Mouse (Mus musculus) CH12.LX (cell line): ENCODE measurements at regions not wholly inside any gene's neighbourhood (a gene's known extent, or its start where the extent isn't known, plus 50 kb on each side); places are given as distances from the start of the nearest gene placed in this dataset.

Experiments
- DNase-seq: peaks from one replicate; pipeline ENCODE4 v3.0.0-alpha.2; 2013; ENCODE audit errors: extremely low read depth
- H3K27ac ChIP-seq: 2 replicates; pipeline ENCODE4 v1.5.1; 2012; ENCODE audit warnings: low read depth, mild to moderate bottlenecking, control low read depth, moderate library complexity; ENCODE audit not compliant: insufficient read depth
- H3K27me3 ChIP-seq: replicated peaks from 2 replicates; pipeline ENCODE3; 2012; ENCODE audit warnings: inconsistent platforms
- H3K36me3 ChIP-seq, 2 experiments: replicated peaks in 1 of 2; 2 replicates each; pipeline versions ENCODE3 to v1.6.1; 2012; ENCODE audit warnings: inconsistent platforms in 1 of 2, low read length in 1 of 2, mild to moderate bottlenecking in 1 of 2, mixed read lengths in 1 of 2, moderate library complexity in 1 of 2; ENCODE audit not compliant: control insufficient read depth in 1 of 2, insufficient read depth in 1 of 2
- H3K4me1 ChIP-seq, 2 experiments: 2 replicates each; pipeline ENCODE4 v1.6.1; 2012; ENCODE audit warnings: inconsistent platforms in 1 of 2, moderate library complexity in 1 of 2; ENCODE audit not compliant: insufficient read depth in 2 of 2, control insufficient read depth in 1 of 2
- H3K4me2 ChIP-seq: 2 replicates; pipeline ENCODE4 v1.6.1; 2012; ENCODE audit warnings: low read depth, mild to moderate bottlenecking, control low read depth; ENCODE audit not compliant: poor library complexity, insufficient read depth, severe bottlenecking
- H3K4me3 ChIP-seq, 3 experiments: fragments of 150-350 bp in 1 of 3; sonication (generic) in 1 of 3; replicated peaks in 1 of 3; 2 replicates each; pipeline versions ENCODE3 to v1.5.1; 2011 to 2012; ENCODE audit warnings: low read depth in 2 of 3, low read length in 2 of 3, mild to moderate bottlenecking in 2 of 3, moderate library complexity in 2 of 3, control low read depth in 1 of 3, improper control_type of control experiment in 1 of 3, inconsistent platforms in 1 of 3, mixed read lengths in 1 of 3; ENCODE audit not compliant: poor library complexity in 1 of 3
- H3K79me2 ChIP-seq: replicated peaks from 2 replicates; pipeline ENCODE4 v1.6.1; 2012; ENCODE audit warnings: mild to moderate bottlenecking, moderate library complexity; ENCODE audit not compliant: control insufficient read depth, poor library complexity, insufficient read depth, severe bottlenecking; ENCODE audit errors: extremely low read depth
- H3K9ac ChIP-seq: 2 replicates; pipeline ENCODE4 v1.6.1; 2012; ENCODE audit warnings: low read depth, mild to moderate bottlenecking, control low read depth, moderate library complexity; ENCODE audit not compliant: insufficient read depth
- H3K9me3 ChIP-seq: replicated peaks from 2 replicates; pipeline ENCODE3; 2012; ENCODE audit warnings: low read length, inconsistent platforms, mixed read lengths
- BHLHE40 ChIP-seq: IDR thresholded peaks from 2 replicates; pipeline ENCODE4 v1.6.1; 2011; ENCODE audit warnings: mild to moderate bottlenecking, low read depth, low read length, improper control_type of control experiment
- CHD2 ChIP-seq: IDR thresholded peaks from 2 replicates; pipeline ENCODE4 v1.6.1; 2011; ENCODE audit warnings: low read length, improper control_type of control experiment
- CTCF ChIP-seq, 2 experiments: IDR thresholded peaks in 1 of 2; conservative IDR thresholded peaks in 1 of 2; 2 replicates each; pipeline ENCODE4 v1.5.1; 2011 to 2012; ENCODE audit warnings: low read depth in 2 of 2, low read length in 2 of 2, improper control_type of control experiment in 1 of 2, inconsistent platforms in 1 of 2, mild to moderate bottlenecking in 1 of 2, moderate library complexity in 1 of 2
- ETS1 ChIP-seq: conservative IDR thresholded peaks from 2 replicates; pipeline ENCODE4 v1.6.1; 2012; ENCODE audit warnings: low read depth, mild to moderate bottlenecking, inconsistent platforms, low read length, improper control_type of control experiment, moderate library complexity
- GABPA ChIP-seq: IDR thresholded peaks from 2 replicates; pipeline ENCODE4 v1.6.1; 2012; ENCODE audit warnings: low read depth, low read length, improper control_type of control experiment, inconsistent platforms; ENCODE audit not compliant: insufficient replicate concordance
- HCFC1 ChIP-seq: IDR thresholded peaks from 2 replicates; pipeline ENCODE4 v1.6.1; 2012; ENCODE audit warnings: low read depth, mild to moderate bottlenecking, inconsistent platforms, low read length, improper control_type of control experiment
- IRF4 ChIP-seq: IDR thresholded peaks from 2 replicates; pipeline ENCODE4 v1.6.1; 2014; ENCODE audit warnings: low read depth, mild to moderate bottlenecking, inconsistent platforms, low read length, improper control_type of control experiment
- JUND ChIP-seq: conservative IDR thresholded peaks from 2 replicates; pipeline ENCODE4 v1.6.1; 2011; ENCODE audit warnings: low read depth, low read length, improper control_type of control experiment
- KAT2A ChIP-seq: IDR thresholded peaks from 2 replicates; pipeline ENCODE4 v1.6.1; 2012; ENCODE audit warnings: low read length, improper control_type of control experiment, inconsistent platforms; ENCODE audit not compliant: insufficient replicate concordance
- MAX ChIP-seq: IDR thresholded peaks from 2 replicates; pipeline ENCODE4 v1.6.1; 2011; ENCODE audit warnings: low read length, improper control_type of control experiment
- MAZ ChIP-seq: IDR thresholded peaks from 2 replicates; pipeline ENCODE4 v1.6.1; 2012; ENCODE audit warnings: low read depth, mild to moderate bottlenecking, inconsistent platforms, low read length, improper control_type of control experiment, moderate library complexity
- MXI1 ChIP-seq: IDR thresholded peaks from 2 replicates; pipeline ENCODE4 v1.6.1; 2011; ENCODE audit warnings: mild to moderate bottlenecking, low read depth, low read length, improper control_type of control experiment
- NELFE ChIP-seq: IDR thresholded peaks from 2 replicates; pipeline ENCODE4 v1.6.1; 2011; ENCODE audit warnings: low read depth, low read length, improper control_type of control experiment
- NRF1 ChIP-seq: IDR thresholded peaks from 2 replicates; pipeline ENCODE4 v1.6.1; 2014; ENCODE audit warnings: low read depth, mild to moderate bottlenecking, inconsistent platforms, low read length, improper control_type of control experiment, moderate library complexity
- RAD21 ChIP-seq: IDR thresholded peaks from 2 replicates; pipeline ENCODE4 v1.6.1; 2011; ENCODE audit warnings: low read depth, mild to moderate bottlenecking, low read length, improper control_type of control experiment, moderate library complexity
- SIN3A ChIP-seq: IDR thresholded peaks from 2 replicates; pipeline ENCODE4 v1.6.1; 2012; ENCODE audit warnings: low read length, improper control_type of control experiment, inconsistent platforms
- SMC3 ChIP-seq: IDR thresholded peaks from 2 replicates; pipeline ENCODE4 v1.6.1; 2011; ENCODE audit warnings: low read depth, low read length, improper control_type of control experiment
- TBP ChIP-seq: conservative IDR thresholded peaks from 2 replicates; pipeline ENCODE4 v1.6.1; 2011; ENCODE audit warnings: low read depth, low read length, improper control_type of control experiment
- TCF12 ChIP-seq: IDR thresholded peaks from 2 replicates; pipeline ENCODE4 v1.6.1; 2014; ENCODE audit warnings: low read depth, mild to moderate bottlenecking, inconsistent platforms, low read length, improper control_type of control experiment
- ZC3H11A ChIP-seq: IDR thresholded peaks from 2 replicates; pipeline ENCODE4 v1.6.1; 2012; ENCODE audit warnings: low read depth, mild to moderate bottlenecking, inconsistent platforms, low read length, improper control_type of control experiment
- ZKSCAN1 ChIP-seq: IDR thresholded peaks from 2 replicates; pipeline ENCODE4 v1.6.1; 2012; ENCODE audit warnings: low read depth, inconsistent platforms, low read length, improper control_type of control experiment, borderline replicate concordance
- ZNF384 ChIP-seq: IDR thresholded peaks from 2 replicates; pipeline ENCODE4 v1.6.1; 2012; ENCODE audit warnings: low read depth, low read length, improper control_type of control experiment, inconsistent platforms
- dilution Hi-C: fragments of 300-500 bp; cut with MboI; formaldehyde crosslinking; loops from 2 replicates; pipeline ENCODE4 v1.14.3; 2020; ENCODE audit warnings: low sequenced_read_pairs; ENCODE audit not compliant: extremely low pct_unique_long_range_greater_than_20kb, extremely low pct_ligation_motif_present
- in situ Hi-C: fragments of 300-500 bp; cut with MboI; formaldehyde crosslinking; loops from 3 replicates; pipeline ENCODE4 v1.14.3; 2019; ENCODE audit warnings: low sequenced_read_pairs, low pct_ligation_motif_present, low pct_unique_long_range_greater_than_20kb, mixed read lengths

- TF ChIP-seq RAD21 (no peak), GABPA (no peak), ZKSCAN1 (no peak), SIN3A (no peak), TCF12 (no peak), CTCF (conservative IDR thresholded peaks at IDR 0.05 in 1 of 2, IDR thresholded peaks at IDR 0.05 in 1 of 2; ENCODE audit: low read depth in 2 of 2, low read length in 2 of 2) (no peak), NELFE (no peak), BHLHE40 (no peak), ZNF384 (no peak), ZC3H11A (no peak), KAT2A (no peak), ETS1 (no peak), HCFC1 (no peak), JUND (no peak)
- TF ChIP-seq, all 38 proteins: peak for 0
- Histone ChIP-seq H3K4me3 (no peak overlapping the region), H3K79me2 (no peaks in the 10 kb centered on the region), H3K4me1 (no peaks in the 10 kb centered on the region), H3K27me3 (no peaks in the 10 kb centered on the region), H3K36me3 (no peaks in the 10 kb centered on the region), H3K4me2 (no peak overlapping the region), H3K27ac (no peak overlapping the region), H3K9ac (no peak overlapping the region), H3K9me3 (no peaks in the 10 kb centered on the region)
- dilution Hi-C loops, result no loop called here
- no peak for DNase-seq
- in situ Hi-C loops, result no loop called here
These were observed 270.9 kb upstream of the 2610001J05Rik start for GRCm38 (mm10) chr6:14142107-14142751.

GRCm38 (mm10) chr6:14130392-14131144 is 259.2 kb upstream of the 2610001J05Rik start:
- in situ Hi-C loops (no loop called here), dilution Hi-C loops (no loop called here)
- no peak for DNase-seq
- no peak overlapping the region for H3K27ac ChIP-seq
- no peak for TF ChIP-seq MXI1
- no peak for TF ChIP-seq MAZ
- no peak for TF ChIP-seq CHD2
- no peak for TF ChIP-seq ZKSCAN1
- no peak for TF ChIP-seq NELFE
- no peak for TF ChIP-seq TBP
- no peak for TF ChIP-seq NRF1
- no peak for TF ChIP-seq GABPA
- no peak for TF ChIP-seq MAX
- no peak for TF ChIP-seq IRF4
- TF ChIP-seq SMC3, result no peak
- no peak for TF ChIP-seq ETS1
- no peak overlapping the region for H3K4me2 ChIP-seq
- H3K4me1 ChIP-seq, result no peaks in the 10 kb centered on the region
- no peaks in the 10 kb centered on the region for H3K79me2 ChIP-seq
- no peaks in the 10 kb centered on the region for H3K27me3 ChIP-seq
- H3K9me3 ChIP-seq, result no peaks in the 10 kb centered on the region
- H3K36me3 ChIP-seq, result no peaks in the 10 kb centered on the region
- no peak overlapping the region for H3K9ac ChIP-seq
- H3K4me3 ChIP-seq, result no peak overlapping the region
